Mouse (Mus musculus): ENCODE measurements at regions not wholly inside any gene's neighbourhood (a gene's known extent, or its start where the extent isn't known, plus 50 kb on each side); places are given as distances from the start of the nearest gene placed in this dataset.

DNA sequence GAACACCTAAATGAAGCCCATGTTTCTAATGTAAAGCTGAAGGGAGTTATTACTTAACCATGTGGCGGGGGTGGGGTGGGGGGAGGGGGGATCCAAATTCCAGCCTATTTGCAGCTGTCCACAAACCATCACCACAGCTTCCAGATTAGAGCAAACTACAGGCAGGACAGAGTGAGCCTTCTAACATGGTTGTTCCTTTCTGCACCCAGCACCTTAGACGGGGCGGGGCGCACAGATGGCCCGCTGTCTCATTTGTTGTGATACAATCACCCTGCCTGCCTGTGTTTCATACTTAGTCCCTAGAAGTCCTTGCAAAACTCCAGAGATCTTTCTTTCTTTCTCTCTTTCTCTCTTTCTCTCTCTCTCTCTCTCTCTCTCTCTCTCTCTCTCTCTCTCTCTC, 182.8 kb upstream of the Arhgap18 start:
- TF ChIP-seq MAFK (IDR thresholded peaks at IDR 0.05; ENCODE audit: insufficient read depth, low read depth, low read length) = no peak
- TF ChIP-seq CHD2 (IDR thresholded peaks at IDR 0.05; ENCODE audit: low read depth, low read length) = no peak
- TF ChIP-seq ZC3H11A (IDR thresholded peaks at IDR 0.05; ENCODE audit: borderline replicate concordance, low read depth, low read length) = no peak

Measured in ES-E14 (cell line).